Mouse (Mus musculus): ENCODE results near the gene Kdf1. TPM values are rescaled to one million over a fixed set of nuclear protein-coding genes. Genes with fewer than 3 reads are reported as not detected.
"Not testable (repeated sequence)": the region's sequence is repeated elsewhere in the genome, so short reads cannot be mapped to it uniquely, and the experiment has no call there.

Kdf1 gene
- polyA plus RNA-seq, 1 experiment from 2014 or later: 19.9 TPM

DNA sequence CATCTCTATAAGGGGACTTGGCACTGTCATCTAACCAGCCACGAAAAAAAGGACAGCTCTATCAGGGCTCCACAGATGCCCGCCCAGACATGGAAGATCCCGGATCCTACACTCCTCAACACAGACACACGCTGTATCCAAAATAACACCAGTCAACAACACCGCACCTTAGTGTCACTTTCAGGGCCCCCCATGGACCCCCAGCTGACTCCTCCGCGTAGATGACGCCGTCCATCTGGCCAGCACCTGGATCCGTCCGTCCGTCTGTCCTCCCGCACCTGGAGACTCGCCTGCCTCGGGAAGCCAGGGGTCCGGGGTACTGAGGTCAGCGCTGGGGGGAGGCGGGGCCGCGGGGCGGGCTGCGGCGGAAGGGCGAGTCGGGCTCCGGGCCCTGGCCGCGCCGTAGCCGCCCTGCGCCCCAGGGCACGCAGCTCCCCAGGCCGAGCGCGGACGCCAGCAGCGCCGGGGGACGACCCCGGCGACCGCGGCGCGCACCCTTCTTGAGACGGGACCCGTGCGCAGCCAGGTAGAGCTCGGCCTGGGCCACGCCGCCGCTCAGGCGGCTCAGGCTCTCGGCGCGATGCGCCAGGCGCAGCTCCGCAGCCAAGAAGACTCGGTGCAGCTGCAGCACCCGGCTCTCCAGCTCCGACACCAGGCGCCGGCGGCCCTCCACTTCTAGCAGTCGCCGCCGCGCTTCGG is 21.2 kb upstream of the Kdf1 start:
- ATAC-seq (ENCODE audit: insufficient number of reproducible peaks, insufficient read depth, low FRiP score, low TSS enrichment, low read depth): no peak
- WGBS: under 1% methylated on average over 51 of the region's 70 CpGs
- Histone ChIP-seq H3K4me1 (peaks cover 23% of the 10 kb centered on the region), H3K27ac (no peak overlapping the region), H3K9ac (peak overlapping the region; percentile 75), H3K4me3 (peak overlapping the region; percentile 66), H3K4me2 (peak overlapping the region; percentile 99), H3K27me3 (peaks cover 84% of the 10 kb centered on the region), H3K36me3 (no peaks in the 10 kb centered on the region), H3K9me3 (no peaks in the 10 kb centered on the region)

DNA sequence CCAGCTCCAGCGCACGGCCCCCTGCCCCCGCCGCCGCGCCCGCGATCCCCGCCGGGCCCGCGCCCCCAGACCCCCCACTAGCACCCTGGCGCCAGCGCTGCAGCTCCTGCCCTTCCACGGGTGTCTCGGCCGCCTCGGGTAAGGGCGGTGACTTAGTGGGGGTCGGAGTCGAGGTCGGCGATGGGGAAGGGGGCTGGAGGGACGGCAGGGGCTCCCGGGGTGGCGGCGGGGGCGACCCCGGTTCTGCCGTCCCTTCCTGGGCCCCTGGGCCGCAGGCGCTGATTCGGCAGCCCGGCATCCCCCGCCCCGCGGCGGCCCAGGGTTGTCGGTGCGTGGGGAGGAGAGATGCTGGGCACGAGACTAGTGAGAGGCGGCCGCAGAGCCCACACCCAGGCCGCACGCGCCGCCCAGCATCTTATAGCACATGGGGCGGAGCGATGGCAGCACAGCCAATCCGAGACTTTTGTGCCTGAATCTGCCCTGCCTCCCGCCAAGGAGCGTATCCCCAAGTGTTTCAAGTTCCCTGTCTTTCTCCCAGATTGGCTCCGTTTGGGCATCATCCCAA is 20.5 kb upstream of the Kdf1 start, which contains the start of gene Trnp1:
TSS of gene Trnp1 (minus strand) at position 391 of the 565 bp plus-strand sequence.
- Histone ChIP-seq H3K36me3 (no peaks in the 10 kb centered on the region), H3K4me1 (peaks cover 23% of the 10 kb centered on the region), H3K27me3 (peaks cover 87% of the 10 kb centered on the region), H3K4me3 (peak within 1 kb of the TSS; percentile 66), H3K9me3 (no peaks in the 10 kb centered on the region), H3K4me2 (peak within 1 kb of the TSS; percentile 99), H3K9ac (peak within 1 kb of the TSS; percentile 75), H3K27ac (no peak within 1 kb of the TSS)
- peak; percentile 80; the same call in 1 of the 2 replicates for ATAC-seq (ENCODE audit: insufficient number of reproducible peaks, insufficient read depth, low FRiP score, low TSS enrichment, low read depth)
- 1% methylated on average over 52 of the region's 53 CpGs for WGBS

DNA sequence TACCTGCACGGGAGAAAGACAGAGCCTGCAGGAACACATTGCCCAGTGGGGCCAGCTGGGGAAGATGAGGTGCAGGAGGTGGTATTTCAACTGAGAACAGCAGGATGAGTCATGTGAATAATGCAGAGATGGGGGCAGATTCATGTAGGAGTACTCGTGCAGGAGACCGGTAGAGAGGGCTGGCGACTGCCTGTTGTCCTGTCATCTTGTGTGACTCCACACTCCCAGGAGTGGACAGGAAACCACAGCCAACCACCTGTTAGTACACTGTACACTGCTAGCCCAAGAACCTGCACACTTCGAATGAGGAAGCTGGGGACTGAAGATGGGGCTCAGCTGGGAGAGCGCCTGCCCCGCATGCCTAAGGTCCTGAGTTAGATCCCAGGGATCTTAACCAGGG is 17.2 kb upstream of the Kdf1 start:
- Histone ChIP-seq H3K4me3 (no peak overlapping the region), H3K9me3 (no peaks in the 10 kb centered on the region), H3K9ac (no peak overlapping the region), H3K27me3 (peaks cover 89% of the 10 kb centered on the region), H3K27ac (no peak overlapping the region), H3K36me3 (no peaks in the 10 kb centered on the region), H3K4me1 (peaks cover 20% of the 10 kb centered on the region), H3K4me2 (no peak overlapping the region)
- 65% methylated on average over 7 of the region's 7 CpGs for WGBS
- no peak for ATAC-seq (ENCODE audit: insufficient number of reproducible peaks, insufficient read depth, low FRiP score, low TSS enrichment, low read depth)

DNA sequence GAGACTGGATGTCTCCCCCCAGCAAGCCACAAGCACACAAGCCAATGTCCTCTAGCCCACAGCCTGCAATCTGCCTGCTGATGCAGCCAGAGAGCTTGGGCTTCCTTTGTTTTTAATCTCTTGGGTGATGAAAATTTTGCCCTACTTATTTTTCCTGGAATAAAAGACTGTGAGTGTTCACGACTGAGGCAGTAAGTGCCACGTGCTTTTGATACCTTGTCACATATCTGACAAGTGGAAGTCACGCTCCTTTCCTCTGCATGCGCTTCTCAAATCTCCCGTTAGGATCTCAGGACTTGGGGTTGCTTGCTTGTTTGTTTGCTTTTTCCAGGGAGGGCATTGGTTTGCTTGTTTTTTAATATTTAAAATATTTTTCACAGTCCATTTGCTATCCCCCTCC is 14.5 kb upstream of the Kdf1 start:
- Histone ChIP-seq H3K9ac (no peak overlapping the region), H3K4me1 (0 out of 2 replicates have a peak, but pooled peaks cover 3% of the 10 kb centered on the region), H3K36me3 (no peaks in the 10 kb centered on the region), H3K27ac (no peak overlapping the region), H3K27me3 (peaks cover 67% of the 10 kb centered on the region), H3K4me2 (no peak overlapping the region), H3K4me3 (no peak overlapping the region), H3K9me3 (no peaks in the 10 kb centered on the region)
- 41% methylated on average over 5 of the region's 5 CpGs for whole genome bisulfite sequencing
- ATAC-seq (ENCODE audit: insufficient number of reproducible peaks, insufficient read depth, low FRiP score, low TSS enrichment, low read depth): no peak

DNA sequence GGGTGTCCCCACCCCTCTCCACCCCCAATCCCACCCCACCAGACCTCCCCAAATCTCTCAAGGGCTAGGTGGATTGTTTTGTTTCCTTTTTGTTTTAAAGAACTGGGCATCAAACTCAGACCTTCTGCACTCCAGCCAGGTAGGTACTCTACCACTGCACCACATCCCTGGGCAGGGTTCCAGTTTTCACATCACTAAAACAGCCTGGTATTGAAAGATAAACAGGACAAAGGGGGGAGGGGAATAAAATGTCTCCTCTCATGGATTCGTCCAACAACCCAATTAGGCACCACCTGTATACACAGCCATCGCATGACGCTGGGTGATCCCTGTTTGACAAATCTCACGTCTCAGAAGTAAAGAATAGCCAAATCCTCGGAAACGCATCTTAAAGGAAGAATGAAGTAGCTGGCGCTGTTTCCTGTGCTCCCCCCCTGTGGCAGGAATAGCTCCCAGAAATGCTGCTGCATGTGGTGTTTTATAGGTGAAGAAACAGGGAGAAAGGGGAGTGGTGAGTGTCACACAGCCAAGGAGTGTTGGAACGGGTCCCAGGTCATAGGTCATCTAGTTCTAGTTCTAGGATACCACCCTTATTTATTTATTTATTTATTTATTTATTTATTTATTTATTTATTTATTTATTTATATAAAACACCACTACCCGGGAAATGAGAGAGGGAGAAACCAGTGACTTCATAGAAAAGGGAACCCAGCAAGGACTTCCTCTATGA is 13.8 kb upstream of the Kdf1 start:
- H3K9me3 ChIP-seq: no peaks in the 10 kb centered on the region
- H3K9ac ChIP-seq: no peak overlapping the region
- H3K4me1 ChIP-seq: 0 out of 2 replicates have a peak, but pooled peaks cover 3% of the 10 kb centered on the region
- ATAC-seq (ENCODE audit: insufficient number of reproducible peaks, insufficient read depth, low FRiP score, low TSS enrichment, low read depth): no peak
- H3K4me3 ChIP-seq: no peak overlapping the region
- no peaks in the 10 kb centered on the region for H3K36me3 ChIP-seq
- H3K27ac ChIP-seq: no peak overlapping the region
- H3K4me2 ChIP-seq: no peak overlapping the region
- 58% methylated on average over 9 of the region's 9 CpGs for WGBS
- H3K27me3 ChIP-seq: peaks cover 61% of the 10 kb centered on the region

DNA sequence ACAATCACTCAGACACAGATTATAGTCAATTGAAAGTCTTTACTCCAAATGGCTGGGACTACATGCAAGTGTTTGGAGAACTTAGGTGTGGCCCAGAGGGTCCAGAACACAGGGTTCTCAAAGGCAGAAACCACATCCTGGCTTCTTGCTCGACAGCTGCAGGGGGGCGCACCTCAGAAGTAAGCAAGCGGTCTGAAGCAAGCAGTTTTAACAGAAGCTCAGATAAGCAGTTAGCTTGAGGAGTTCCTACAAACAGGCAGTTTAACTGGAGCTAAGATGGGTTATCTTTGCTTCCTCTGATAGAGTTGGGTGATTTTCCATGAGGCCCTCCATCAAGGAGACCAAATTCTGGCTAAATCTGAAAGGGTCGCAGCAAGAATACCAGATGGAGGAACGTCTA is 12.2 kb upstream of the Kdf1 start:
- H3K36me3 ChIP-seq: no peaks in the 10 kb centered on the region

DNA sequence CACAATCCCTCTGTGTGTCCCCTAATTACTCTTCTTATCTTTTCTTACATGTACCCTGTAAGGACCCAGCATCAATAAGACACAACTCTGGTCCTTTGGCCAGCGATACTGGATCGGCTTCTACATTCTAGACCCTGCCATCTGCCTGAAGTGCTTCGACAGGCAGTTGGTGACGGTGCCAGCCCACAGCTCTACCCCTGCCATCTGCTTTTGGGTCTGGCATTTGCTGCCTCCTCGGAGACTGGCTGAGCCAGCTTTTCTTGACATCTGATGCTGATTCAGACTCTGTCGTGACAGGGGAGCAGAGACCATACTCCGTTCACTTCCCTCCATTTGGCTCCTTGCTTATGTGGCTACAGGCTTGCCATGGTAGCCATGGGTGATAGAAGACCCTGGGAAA is 9.8 kb upstream of the Kdf1 start:
- no peak for ATAC-seq (ENCODE audit: insufficient number of reproducible peaks, insufficient read depth, low FRiP score, low TSS enrichment, low read depth)
- 70% methylated on average over 7 of the region's 7 CpGs for WGBS
- H3K4me2 ChIP-seq: no peak overlapping the region

More for the DNA sequence above, 12.2 kb upstream of the Kdf1 start:
- H3K4me1 ChIP-seq: 0 out of 2 replicates have a peak, but pooled peaks cover 3% of the 10 kb centered on the region
- WGBS: 80% methylated on average over 5 of the region's 5 CpGs
- H3K4me3 ChIP-seq: no peak overlapping the region
- H3K4me2 ChIP-seq: no peak overlapping the region
- peaks cover 44% of the 10 kb centered on the region for H3K27me3 ChIP-seq
- no peaks in the 10 kb centered on the region for H3K9me3 ChIP-seq
- no peak overlapping the region for H3K9ac ChIP-seq
- H3K27ac ChIP-seq: no peak overlapping the region
- no peak for ATAC-seq (ENCODE audit: insufficient number of reproducible peaks, insufficient read depth, low FRiP score, low TSS enrichment, low read depth)

DNA sequence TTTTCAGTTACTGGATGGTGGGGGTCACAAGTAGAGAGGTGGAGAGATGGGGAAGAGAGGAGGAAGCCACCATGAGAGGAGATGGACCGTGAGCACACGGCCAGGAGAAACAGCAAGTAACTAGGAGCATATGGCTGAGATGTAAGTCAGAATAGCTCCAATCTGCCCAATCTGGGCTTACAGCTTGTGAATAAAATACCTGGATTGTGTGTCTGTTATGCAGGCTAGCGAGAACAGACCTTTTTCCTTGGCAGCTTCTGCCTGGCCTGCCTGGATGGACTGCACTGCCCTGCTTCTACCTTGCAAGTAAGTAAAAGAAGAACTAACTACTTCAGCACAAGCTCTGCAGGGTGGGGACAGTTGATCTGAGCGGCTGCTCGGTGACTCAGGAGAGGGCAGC is 7.7 kb upstream of the Kdf1 start:
- Histone ChIP-seq H3K36me3 (no peaks in the 10 kb centered on the region), H3K27ac (no peak overlapping the region), H3K9ac (no peak overlapping the region), H3K4me1 (no peaks in the 10 kb centered on the region), H3K4me2 (no peak overlapping the region), H3K4me3 (no peak overlapping the region), H3K9me3 (no peaks in the 10 kb centered on the region), H3K27me3 (peaks cover 10% of the 10 kb centered on the region)
- WGBS: 76% methylated on average over 5 of the region's 5 CpGs
- ATAC-seq (ENCODE audit: insufficient number of reproducible peaks, insufficient read depth, low FRiP score, low TSS enrichment, low read depth): no peak

More for the DNA sequence above, 9.8 kb upstream of the Kdf1 start:
- Histone ChIP-seq H3K9ac (no peak overlapping the region), H3K27me3 (peaks cover 24% of the 10 kb centered on the region), H3K4me3 (no peak overlapping the region), H3K36me3 (no peaks in the 10 kb centered on the region), H3K4me1 (0 out of 2 replicates have a peak, but pooled peaks cover 3% of the 10 kb centered on the region), H3K9me3 (no peaks in the 10 kb centered on the region), H3K27ac (no peak overlapping the region)

DNA sequence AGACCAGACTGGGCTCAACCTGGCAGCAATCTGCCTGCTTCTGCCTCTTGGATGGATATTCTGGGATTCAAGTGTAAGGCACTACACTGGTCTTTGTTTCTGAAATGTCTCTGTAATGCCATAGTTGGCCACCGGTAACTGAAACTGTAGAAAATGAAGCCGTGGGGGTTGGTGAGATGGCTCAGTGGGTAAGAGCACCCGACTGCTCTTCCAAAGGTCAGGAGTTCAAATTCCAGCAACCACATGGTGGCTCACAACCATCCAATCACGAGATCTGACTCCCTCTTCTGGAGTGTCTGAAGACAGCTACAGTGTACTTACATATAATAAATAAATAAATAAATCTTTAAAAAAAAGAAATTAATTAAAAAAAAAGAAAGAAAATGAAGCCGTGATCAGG is 6.3 kb upstream of the Kdf1 start:
- H3K36me3 ChIP-seq; H3K4me3 ChIP-seq; H3K9me3 ChIP-seq; H3K4me2 ChIP-seq; H3K27ac ChIP-seq; ATAC-seq (ENCODE audit: insufficient number of reproducible peaks, insufficient read depth, low FRiP score, low TSS enrichment, low read depth); H3K4me1 ChIP-seq; H3K9ac ChIP-seq: not testable (repeated sequence)
- peaks cover 15% of the 10 kb centered on the region for H3K27me3 ChIP-seq
- WGBS: 39% methylated on average over 5 of the region's 5 CpGs

DNA sequence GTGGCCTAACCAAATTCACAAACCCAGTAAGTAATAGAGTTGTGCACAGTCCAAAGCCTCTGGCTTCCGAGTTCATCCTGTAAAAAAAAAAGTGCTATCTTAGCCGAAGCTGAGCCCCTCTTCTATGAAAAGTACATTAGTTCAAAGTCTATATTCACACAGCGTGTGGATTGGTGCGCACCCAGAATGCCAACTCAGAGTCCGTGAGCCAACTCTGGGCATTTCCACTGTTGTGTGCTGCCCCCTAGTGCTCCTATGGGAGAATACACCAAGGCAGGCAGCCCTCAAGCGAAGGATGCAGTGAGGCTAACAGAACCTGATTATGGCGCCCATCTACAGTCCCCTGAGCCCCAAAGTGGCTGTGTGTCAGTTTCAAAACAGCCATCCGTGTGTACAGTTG is 5.8 kb upstream of the Kdf1 start:
- Histone ChIP-seq H3K27ac (no peak overlapping the region), H3K36me3 (no peaks in the 10 kb centered on the region), H3K9ac (no peak overlapping the region), H3K4me2 (no peak overlapping the region), H3K4me3 (no peak overlapping the region), H3K27me3 (peaks cover 20% of the 10 kb centered on the region), H3K4me1 (no peaks in the 10 kb centered on the region), H3K9me3 (no peaks in the 10 kb centered on the region)
- no peak for ATAC-seq (ENCODE audit: insufficient number of reproducible peaks, insufficient read depth, low FRiP score, low TSS enrichment, low read depth)
- WGBS: 12% methylated on average over 8 of the region's 8 CpGs

DNA sequence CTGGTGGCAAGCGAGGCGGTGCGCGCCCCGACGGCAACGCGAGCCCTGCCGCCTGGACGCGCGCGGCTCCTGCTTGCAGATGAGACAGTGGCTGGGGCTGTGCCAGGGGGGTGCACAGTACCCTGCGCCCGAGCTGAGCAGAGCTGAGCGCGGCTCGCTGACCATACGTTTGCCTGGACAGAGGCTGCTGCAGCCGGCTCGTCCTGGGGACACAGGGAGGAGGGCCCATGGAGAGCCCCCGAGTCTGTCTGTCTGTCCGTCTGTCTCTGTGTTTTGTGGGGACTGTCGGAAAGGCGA is 554 bp downstream of the Kdf1 start:
- WGBS: 7% methylated on average over 25 of the region's 25 CpGs
- Histone ChIP-seq H3K27me3 (peaks cover 52% of the 10 kb centered on the region), H3K4me1 (peaks cover 9% of the 10 kb centered on the region; the same call in 1 of the 2 replicates), H3K36me3 (no peaks in the 10 kb centered on the region), H3K27ac (no peak overlapping the region), H3K9ac (peak overlapping the region; percentile 71), H3K4me2 (peak overlapping the region; percentile 58), H3K9me3 (no peaks in the 10 kb centered on the region), H3K4me3 (peak overlapping the region; percentile 52)
- no peak for ATAC-seq (ENCODE audit: insufficient number of reproducible peaks, insufficient read depth, low FRiP score, low TSS enrichment, low read depth)

DNA sequence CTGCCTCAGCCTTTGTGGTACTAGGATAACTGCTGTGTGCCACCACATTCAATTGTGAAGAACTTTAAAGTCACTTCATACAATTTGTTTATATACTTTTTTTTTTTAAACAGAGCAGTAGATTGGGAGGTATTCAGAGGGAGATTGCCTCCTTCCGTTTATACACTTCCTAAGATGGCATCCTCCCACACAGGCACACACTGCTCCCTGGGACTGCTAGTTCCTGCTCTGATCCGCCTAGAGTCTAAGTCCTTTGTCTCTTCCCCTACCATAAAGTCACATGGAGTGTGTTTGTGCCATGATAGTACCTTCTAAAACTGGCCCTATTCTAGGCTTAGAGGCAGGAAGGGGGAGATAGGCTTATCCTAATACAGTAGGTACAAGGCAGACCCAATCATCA is 2.7 kb downstream of the Kdf1 start:
- Histone ChIP-seq H3K9ac (no peak overlapping the region), H3K4me2 (no peak overlapping the region), H3K27ac (no peak overlapping the region), H3K9me3 (no peaks in the 10 kb centered on the region), H3K36me3 (peaks cover 3% of the 10 kb centered on the region; the same call in 1 of the 2 replicates), H3K4me3 (no peak overlapping the region), H3K4me1 (peaks cover 9% of the 10 kb centered on the region; the same call in 1 of the 2 replicates), H3K27me3 (peaks cover 50% of the 10 kb centered on the region)
- 75% methylated on average over 2 of the region's 2 CpGs for WGBS
- no peak for ATAC-seq (ENCODE audit: insufficient number of reproducible peaks, insufficient read depth, low FRiP score, low TSS enrichment, low read depth)

All from embryonic facial prominence, embryonic 13.5 days (tissue).